Mouse (Mus musculus): ENCODE results near the gene Slc31a1. TPM values are rescaled to one million over a fixed set of nuclear protein-coding genes. Genes with fewer than 3 reads are reported as not detected.

Gene Slc31a1
- polyA plus RNA-seq, 1 experiment from 2014 or later: 34.6 TPM

GRCm38 (mm10) chr4:62345827-62346226 lies 14.7 kb upstream of the Slc31a1 start:
- no peaks in the 10 kb centered on the region for H3K4me1 ChIP-seq (replicated peaks)
- 0 out of 2 replicates have a peak, but pooled peaks cover 3% of the 10 kb centered on the region for H3K9me3 ChIP-seq
- no peak overlapping the region for H3K27ac ChIP-seq (replicated peaks)
- WGBS: 87% methylated on average over 4 of the region's 4 CpGs
- no peak overlapping the region for H3K4me3 ChIP-seq
- no peak overlapping the region for H3K9ac ChIP-seq
- no peak for ATAC-seq (ENCODE audit: low read depth)
- H3K27me3 ChIP-seq: no peaks in the 10 kb centered on the region
- H3K4me2 ChIP-seq: no peak overlapping the region
- H3K36me3 ChIP-seq: peaks cover 47% of the 10 kb centered on the region

GRCm38 (mm10) chr4:62347605-62348328 lies 12.8 kb upstream of the Slc31a1 start:
- Histone ChIP-seq H3K36me3 (peaks cover 45% of the 10 kb centered on the region), H3K27ac (replicated peaks) (no peak overlapping the region)

GRCm38 (mm10) chr4:62348329-62348705 lies 12.2 kb upstream of the Slc31a1 start:
- Histone ChIP-seq H3K4me2 (no peak overlapping the region), H3K4me3 (no peak overlapping the region), H3K9ac (no peak overlapping the region), H3K36me3 (peaks cover 43% of the 10 kb centered on the region), H3K27me3 (no peaks in the 10 kb centered on the region), H3K4me1 (replicated peaks) (no peaks in the 10 kb centered on the region), H3K9me3 (0 out of 2 replicates have a peak, but pooled peaks cover 3% of the 10 kb centered on the region), H3K27ac (replicated peaks) (no peak overlapping the region)
- 85% methylated on average over 2 of the region's 2 CpGs for whole genome bisulfite sequencing
- no peak for ATAC-seq (ENCODE audit: low read depth)

More at GRCm38 (mm10) chr4:62347605-62348328, 12.8 kb upstream of the Slc31a1 start:
- Histone ChIP-seq H3K4me1 (replicated peaks) (no peaks in the 10 kb centered on the region), H3K4me3 (no peak overlapping the region), H3K9ac (no peak overlapping the region), H3K27me3 (no peaks in the 10 kb centered on the region), H3K4me2 (no peak overlapping the region), H3K9me3 (0 out of 2 replicates have a peak, but pooled peaks cover 3% of the 10 kb centered on the region)
- ATAC-seq (ENCODE audit: low read depth): no peak
- WGBS: 79% methylated on average over 9 of the region's 9 CpGs

- Histone ChIP-seq H3K4me3 (no peak overlapping the region), H3K27me3 (no peaks in the 10 kb centered on the region), H3K4me1 (replicated peaks) (no peaks in the 10 kb centered on the region), H3K9me3 (no peaks in the 10 kb centered on the region), H3K9ac (no peak overlapping the region), H3K4me2 (no peak overlapping the region), H3K36me3 (peaks cover 34% of the 10 kb centered on the region), H3K27ac (replicated peaks) (no peak overlapping the region)
- 93% methylated on average over 2 of the region's 2 CpGs for WGBS
- ATAC-seq (ENCODE audit: low read depth): no peak
Observed at GRCm38 (mm10) chr4:62349371-62349770, 11.2 kb upstream of the Slc31a1 start.

GRCm38 (mm10) chr4:62357631-62358148 lies 2.8 kb upstream of the Slc31a1 start:
- Histone ChIP-seq H3K27me3 (no peaks in the 10 kb centered on the region), H3K4me1 (replicated peaks) (peaks cover 30% of the 10 kb centered on the region), H3K36me3 (peaks cover 3% of the 10 kb centered on the region; the same call in 1 of the 2 replicates), H3K9ac (no peak overlapping the region), H3K4me3 (no peak overlapping the region), H3K9me3 (no peaks in the 10 kb centered on the region), H3K27ac (replicated peaks) (no peak overlapping the region), H3K4me2 (no peak overlapping the region)
- ATAC-seq (ENCODE audit: low read depth): no peak
- 83% methylated on average over 1 of the region's 1 CpGs for WGBS

GRCm38 (mm10) chr4:62359256-62359775 lies 1.2 kb upstream of the Slc31a1 start:
- Histone ChIP-seq H3K27ac (replicated peaks) (peak overlapping the region; percentile 84; the same call in 1 of the 2 replicates), H3K27me3 (no peaks in the 10 kb centered on the region), H3K4me3 (peak overlapping the region; percentile 79), H3K4me2 (peak overlapping the region; percentile 87), H3K36me3 (peaks cover 3% of the 10 kb centered on the region; the same call in 1 of the 2 replicates), H3K9me3 (no peaks in the 10 kb centered on the region), H3K4me1 (replicated peaks) (peaks cover 30% of the 10 kb centered on the region), H3K9ac (peak overlapping the region; percentile 80)
- WGBS: 55% methylated on average over 7 of the region's 7 CpGs
- no peak for ATAC-seq (ENCODE audit: low read depth)

- peak overlapping the region; percentile 85 for H3K9ac ChIP-seq
- H3K36me3 ChIP-seq: no peaks in the 10 kb centered on the region
- WGBS: under 1% methylated on average over 22 of the region's 22 CpGs
- peak overlapping the region; percentile 74 for H3K4me2 ChIP-seq
- peaks cover 30% of the 10 kb centered on the region for H3K4me1 ChIP-seq (replicated peaks)
- H3K4me3 ChIP-seq: peak overlapping the region; percentile 79
- no peaks in the 10 kb centered on the region for H3K27me3 ChIP-seq
- peak; percentile 68 for ATAC-seq (ENCODE audit: low read depth)
- H3K9me3 ChIP-seq: no peaks in the 10 kb centered on the region
- peak overlapping the region; percentile 77 for H3K27ac ChIP-seq (replicated peaks)
Observed at GRCm38 (mm10) chr4:62360805-62361455, 403 bp downstream of the Slc31a1 start.

- no peaks in the 10 kb centered on the region for H3K9me3 ChIP-seq
- no peak overlapping the region for H3K27ac ChIP-seq (replicated peaks)
- no peaks in the 10 kb centered on the region for H3K36me3 ChIP-seq
- peak overlapping the region; percentile 85 for H3K9ac ChIP-seq
- ATAC-seq (ENCODE audit: low read depth): no peak
- H3K4me1 ChIP-seq (replicated peaks): peaks cover 30% of the 10 kb centered on the region
- H3K4me3 ChIP-seq: peak overlapping the region; percentile 79
- peak overlapping the region; percentile 74 for H3K4me2 ChIP-seq
- 48% methylated on average over 6 of the region's 6 CpGs for WGBS
- H3K27me3 ChIP-seq: no peaks in the 10 kb centered on the region
Observed at GRCm38 (mm10) chr4:62361571-62361970, 1.0 kb downstream of the Slc31a1 start.

GRCm38 (mm10) chr4:62361997-62362396 lies 1.5 kb downstream of the Slc31a1 start:
- H3K4me1 ChIP-seq (replicated peaks): peaks cover 30% of the 10 kb centered on the region
- peak overlapping the region; percentile 85 for H3K9ac ChIP-seq
- no peak for ATAC-seq (ENCODE audit: low read depth)
- peak overlapping the region; percentile 74 for H3K4me2 ChIP-seq
- WGBS: 93% methylated on average over 1 of the region's 1 CpGs
- no peaks in the 10 kb centered on the region for H3K27me3 ChIP-seq
- H3K9me3 ChIP-seq: no peaks in the 10 kb centered on the region
- peak overlapping the region; percentile 79 for H3K4me3 ChIP-seq
- no peaks in the 10 kb centered on the region for H3K36me3 ChIP-seq
- H3K27ac ChIP-seq (replicated peaks): no peak overlapping the region

GRCm38 (mm10) chr4:62362437-62362836 lies 1.9 kb downstream of the Slc31a1 start:
- no peaks in the 10 kb centered on the region for H3K9me3 ChIP-seq
- no peaks in the 10 kb centered on the region for H3K36me3 ChIP-seq
- no peak overlapping the region for H3K27ac ChIP-seq (replicated peaks)
- WGBS: 93% methylated on average over 2 of the region's 2 CpGs
- H3K4me3 ChIP-seq: no peak overlapping the region
- no peak overlapping the region for H3K9ac ChIP-seq
- no peak for ATAC-seq (ENCODE audit: low read depth)
- no peaks in the 10 kb centered on the region for H3K27me3 ChIP-seq
- peaks cover 30% of the 10 kb centered on the region for H3K4me1 ChIP-seq (replicated peaks)
- peak overlapping the region; percentile 74 for H3K4me2 ChIP-seq

GRCm38 (mm10) chr4:62364299-62364698 lies 3.8 kb downstream of the Slc31a1 start:
- 96% methylated on average over 8 of the region's 8 CpGs for WGBS
- H3K27ac ChIP-seq (replicated peaks): no peak overlapping the region

GRCm38 (mm10) chr4:62366291-62366690 lies 5.8 kb downstream of the Slc31a1 start:
- Histone ChIP-seq H3K9ac (no peak overlapping the region), H3K4me3 (no peak overlapping the region), H3K4me2 (no peak overlapping the region), H3K9me3 (no peaks in the 10 kb centered on the region), H3K27ac (replicated peaks) (no peak overlapping the region), H3K4me1 (replicated peaks) (peaks cover 13% of the 10 kb centered on the region), H3K36me3 (no peaks in the 10 kb centered on the region), H3K27me3 (no peaks in the 10 kb centered on the region)
- ATAC-seq (ENCODE audit: low read depth): no peak
- WGBS: 86% methylated on average over 4 of the region's 4 CpGs

More at GRCm38 (mm10) chr4:62364299-62364698, 3.8 kb downstream of the Slc31a1 start:
- Histone ChIP-seq H3K4me2 (no peak overlapping the region), H3K9ac (no peak overlapping the region), H3K4me3 (no peak overlapping the region), H3K4me1 (replicated peaks) (peaks cover 22% of the 10 kb centered on the region), H3K9me3 (no peaks in the 10 kb centered on the region), H3K27me3 (no peaks in the 10 kb centered on the region), H3K36me3 (no peaks in the 10 kb centered on the region)
- no peak for ATAC-seq (ENCODE audit: low read depth)

All from neural tube, embryonic 13.5 days (tissue).